Mouse (Mus musculus): ENCODE data around the gene Nedd9. TPM values are rescaled to one million over a fixed set of nuclear protein-coding genes. Genes with fewer than 3 reads are reported as not detected.

Gene Nedd9
- polyA plus RNA-seq, 1 experiment from 2014 or later = 16.4 TPM

DNA sequence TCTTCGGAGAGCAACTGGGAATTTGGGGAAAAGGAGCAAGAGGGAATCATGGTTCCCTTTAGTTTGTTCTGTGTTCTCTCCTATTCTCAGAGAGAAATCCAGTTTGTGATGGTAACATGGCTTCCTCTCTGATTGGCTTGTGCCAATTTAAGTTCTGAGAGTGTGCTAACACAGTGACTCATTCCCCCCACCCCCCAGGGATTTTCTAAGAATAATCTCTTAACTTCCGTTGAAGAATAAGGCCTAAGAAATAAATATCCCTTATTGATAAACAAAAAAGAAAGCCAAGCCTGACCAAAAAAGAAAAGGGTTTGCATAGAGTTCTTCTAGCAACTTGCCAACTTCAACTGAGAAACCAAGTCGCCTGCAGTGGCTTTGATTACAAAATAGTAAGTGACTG, 86.9 kb downstream of the Nedd9 start:
- peaks cover 8% of the 10 kb centered on the region; the same call in 1 of the 2 replicates for H3K4me1 ChIP-seq
- ATAC-seq (ENCODE audit: low FRiP score, low read depth) = no peak
- no peak overlapping the region for H3K4me3 ChIP-seq
- no peaks in the 10 kb centered on the region for H3K9me3 ChIP-seq
- H3K9ac ChIP-seq (replicated peaks) = no peak overlapping the region
- no peak overlapping the region for H3K4me2 ChIP-seq (replicated peaks)
- H3K27me3 ChIP-seq = no peaks in the 10 kb centered on the region
- no peak overlapping the region for H3K27ac ChIP-seq (replicated peaks)
- H3K36me3 ChIP-seq = no peaks in the 10 kb centered on the region
- 79% methylated on average over 3 of the region's 3 CpGs for WGBS

DNA sequence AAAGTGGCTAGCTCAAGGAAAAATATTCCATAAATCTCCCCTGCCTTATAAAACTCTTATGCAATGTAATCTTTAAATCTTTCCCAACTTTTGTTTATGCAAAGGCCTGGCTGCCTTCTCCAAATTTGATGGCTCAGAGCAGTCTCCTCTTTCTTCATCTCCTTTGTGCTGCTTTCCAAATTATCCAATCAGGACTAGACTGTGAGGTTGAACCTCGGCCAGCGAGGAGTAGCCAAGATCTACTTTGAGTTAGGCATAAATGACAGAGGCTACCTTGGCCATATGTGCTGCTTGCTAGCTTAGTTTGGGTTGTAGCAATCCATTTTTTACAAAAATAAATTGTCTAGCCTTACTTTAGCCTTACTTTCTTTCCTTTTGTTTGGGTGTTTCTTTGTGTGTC, 95.0 kb downstream of the Nedd9 start:
- no peaks in the 10 kb centered on the region for H3K27me3 ChIP-seq
- H3K27ac ChIP-seq (replicated peaks) = no peak overlapping the region
- H3K4me2 ChIP-seq (replicated peaks) = no peak overlapping the region
- no peaks in the 10 kb centered on the region for H3K9me3 ChIP-seq
- no peak overlapping the region for H3K9ac ChIP-seq (replicated peaks)
- ATAC-seq (ENCODE audit: low FRiP score, low read depth) = no peak
- H3K4me1 ChIP-seq = no peaks in the 10 kb centered on the region
- H3K4me3 ChIP-seq = no peak overlapping the region
- no peaks in the 10 kb centered on the region for H3K36me3 ChIP-seq
- 95% methylated on average over 2 of the region's 2 CpGs for WGBS

DNA sequence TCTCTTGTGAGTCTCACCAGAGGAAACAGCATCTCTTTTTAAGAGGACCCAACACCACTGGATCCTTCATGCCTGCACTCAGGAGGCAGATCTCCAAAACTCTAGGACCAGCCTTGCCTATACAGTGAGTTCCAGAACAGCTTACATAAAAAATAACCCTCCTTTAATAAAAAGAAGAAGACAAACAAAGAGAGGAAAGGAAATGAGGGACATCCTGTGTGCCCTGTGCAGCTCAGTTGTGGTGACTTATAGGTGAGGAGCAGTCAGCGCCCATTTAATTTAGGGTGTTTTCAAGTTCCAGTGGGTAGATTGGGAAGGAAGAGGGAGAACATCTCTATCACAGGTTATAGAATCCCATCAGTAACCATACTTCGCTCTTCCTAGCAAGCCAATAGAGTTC, 96.5 kb downstream of the Nedd9 start:
- no peak for ATAC-seq (ENCODE audit: low FRiP score, low read depth)
- Histone ChIP-seq H3K27ac (replicated peaks) (no peak overlapping the region), H3K36me3 (no peaks in the 10 kb centered on the region), H3K4me1 (no peaks in the 10 kb centered on the region), H3K4me3 (no peak overlapping the region), H3K9ac (replicated peaks) (no peak overlapping the region), H3K27me3 (no peaks in the 10 kb centered on the region), H3K9me3 (no peaks in the 10 kb centered on the region), H3K4me2 (replicated peaks) (no peak overlapping the region)
- WGBS = 95% methylated on average over 2 of the region's 2 CpGs

DNA sequence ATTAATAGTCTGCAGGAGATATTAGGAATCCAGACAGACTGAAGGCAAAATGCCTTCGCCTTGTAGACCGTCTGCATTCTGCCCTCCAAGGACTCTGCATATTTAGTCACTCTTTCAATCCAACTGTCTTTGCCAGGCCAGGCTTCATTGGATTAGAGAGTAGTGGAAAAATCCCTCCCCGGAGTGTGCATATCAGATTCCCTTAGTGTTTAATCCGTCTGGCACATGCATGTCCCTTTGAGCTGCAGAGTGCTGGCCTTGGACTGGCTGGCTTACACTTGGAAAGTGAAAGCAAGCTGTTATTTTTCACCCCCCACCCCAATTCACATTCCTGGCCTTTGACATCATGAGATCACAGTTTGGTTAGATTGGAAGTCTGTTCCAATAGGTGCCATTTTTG, 100.6 kb downstream of the Nedd9 start:
- ATAC-seq (ENCODE audit: low FRiP score, low read depth) = no peak
- Histone ChIP-seq H3K4me1 (no peaks in the 10 kb centered on the region), H3K4me3 (no peak overlapping the region), H3K27me3 (no peaks in the 10 kb centered on the region), H3K4me2 (replicated peaks) (no peak overlapping the region), H3K27ac (replicated peaks) (no peak overlapping the region), H3K9me3 (no peaks in the 10 kb centered on the region), H3K36me3 (no peaks in the 10 kb centered on the region), H3K9ac (replicated peaks) (no peak overlapping the region)
- WGBS = 46% methylated on average over 4 of the region's 4 CpGs

DNA sequence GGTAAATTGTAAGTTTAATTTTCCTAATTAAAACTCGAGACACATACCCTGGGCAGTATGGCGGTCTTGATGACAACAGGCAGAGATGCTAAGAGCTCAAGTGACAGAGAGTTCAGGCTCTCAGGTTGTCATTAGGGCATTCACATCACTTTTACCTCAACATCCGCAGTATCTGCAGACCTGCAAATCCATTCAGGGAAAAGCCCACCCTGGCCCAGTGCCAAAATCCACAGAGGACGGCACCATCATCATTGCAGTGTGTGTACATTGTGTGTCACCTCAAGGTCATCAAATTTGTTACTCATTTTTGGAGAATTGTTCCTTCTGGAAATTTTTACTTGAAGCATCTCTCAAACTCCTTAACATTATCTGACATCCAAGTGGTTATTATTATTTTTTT, 102.3 kb downstream of the Nedd9 start:
- H3K36me3 ChIP-seq = no peaks in the 10 kb centered on the region
- no peak overlapping the region for H3K4me2 ChIP-seq (replicated peaks)
- no peaks in the 10 kb centered on the region for H3K4me1 ChIP-seq
- no peak overlapping the region for H3K27ac ChIP-seq (replicated peaks)
- no peak overlapping the region for H3K4me3 ChIP-seq
- H3K9ac ChIP-seq (replicated peaks) = no peak overlapping the region
- ATAC-seq (ENCODE audit: low FRiP score, low read depth) = no peak
- 82% methylated on average over 4 of the region's 4 CpGs for WGBS
- no peaks in the 10 kb centered on the region for H3K9me3 ChIP-seq
- no peaks in the 10 kb centered on the region for H3K27me3 ChIP-seq

DNA sequence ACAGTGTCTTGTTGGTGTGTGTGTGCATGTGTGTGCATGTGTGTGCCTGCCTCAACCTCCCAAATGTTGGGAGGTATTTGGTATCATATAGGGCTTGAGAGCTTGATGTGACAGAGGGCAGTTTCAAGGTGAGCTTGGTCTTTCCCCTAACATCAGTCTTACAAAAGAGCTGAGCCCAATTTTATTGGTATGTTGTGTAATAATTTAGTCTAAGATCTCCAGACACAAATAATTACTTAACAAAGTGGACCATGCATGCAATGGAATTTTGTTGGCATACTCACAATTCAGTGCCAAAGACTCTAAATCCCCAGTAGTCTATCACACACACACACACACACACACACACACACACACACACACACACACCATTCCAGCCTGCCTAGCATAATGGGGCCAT, 104.5 kb downstream of the Nedd9 start:
- Histone ChIP-seq H3K4me3 (no peak overlapping the region), H3K36me3 (no peaks in the 10 kb centered on the region)
- no peak for ATAC-seq (ENCODE audit: low FRiP score, low read depth)

DNA sequence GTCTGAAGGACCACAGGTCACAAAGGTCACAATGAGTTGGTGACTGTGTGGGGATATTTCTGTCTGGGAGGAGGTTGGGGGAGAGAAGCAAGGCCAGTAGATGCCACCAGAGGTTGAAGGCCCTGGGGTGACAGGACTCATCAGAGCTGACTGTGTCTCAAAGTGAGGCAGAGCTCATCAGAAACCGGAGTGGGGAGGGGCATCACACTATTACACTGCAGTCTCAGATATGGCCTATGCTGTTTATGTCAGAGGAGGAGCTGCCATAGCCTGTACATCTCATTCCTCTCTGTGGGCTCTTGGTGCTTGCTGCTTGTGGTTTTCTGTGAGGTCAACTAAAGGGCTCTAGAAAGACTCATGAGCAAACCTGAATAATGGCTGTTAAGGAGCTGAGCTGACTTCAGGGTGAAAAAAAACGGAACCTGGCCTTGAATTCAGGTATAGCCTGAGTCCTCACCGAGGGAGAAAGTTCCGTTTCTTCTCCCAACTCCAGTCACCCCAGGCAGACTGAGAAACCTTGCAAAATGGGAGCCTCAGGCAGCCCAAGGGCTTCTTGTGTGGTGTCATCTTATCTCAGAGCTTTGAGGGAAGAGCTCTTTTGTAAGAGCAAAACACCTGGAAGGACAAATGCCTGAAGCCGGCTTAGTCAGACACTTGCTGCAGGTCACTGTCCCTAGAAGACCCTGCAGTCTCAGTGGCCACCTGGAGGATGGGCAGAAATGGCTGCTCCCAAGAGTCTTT, 105.2 kb downstream of the Nedd9 start:
- H3K27me3 ChIP-seq = no peaks in the 10 kb centered on the region
- no peak overlapping the region for H3K9ac ChIP-seq (replicated peaks)
- H3K36me3 ChIP-seq = no peaks in the 10 kb centered on the region
- no peak overlapping the region for H3K4me2 ChIP-seq (replicated peaks)
- WGBS = 89% methylated on average over 5 of the region's 5 CpGs
- no peak overlapping the region for H3K27ac ChIP-seq (replicated peaks)
- no peaks in the 10 kb centered on the region for H3K4me1 ChIP-seq
- no peak overlapping the region for H3K4me3 ChIP-seq
- H3K9me3 ChIP-seq = no peaks in the 10 kb centered on the region
- ATAC-seq (ENCODE audit: low FRiP score, low read depth) = no peak

More for the DNA sequence above, 104.5 kb downstream of the Nedd9 start:
- no peak overlapping the region for H3K4me2 ChIP-seq (replicated peaks)
- no peaks in the 10 kb centered on the region for H3K9me3 ChIP-seq
- H3K27ac ChIP-seq (replicated peaks) = no peak overlapping the region
- no peaks in the 10 kb centered on the region for H3K4me1 ChIP-seq
- H3K9ac ChIP-seq (replicated peaks) = no peak overlapping the region
- H3K27me3 ChIP-seq = no peaks in the 10 kb centered on the region

DNA sequence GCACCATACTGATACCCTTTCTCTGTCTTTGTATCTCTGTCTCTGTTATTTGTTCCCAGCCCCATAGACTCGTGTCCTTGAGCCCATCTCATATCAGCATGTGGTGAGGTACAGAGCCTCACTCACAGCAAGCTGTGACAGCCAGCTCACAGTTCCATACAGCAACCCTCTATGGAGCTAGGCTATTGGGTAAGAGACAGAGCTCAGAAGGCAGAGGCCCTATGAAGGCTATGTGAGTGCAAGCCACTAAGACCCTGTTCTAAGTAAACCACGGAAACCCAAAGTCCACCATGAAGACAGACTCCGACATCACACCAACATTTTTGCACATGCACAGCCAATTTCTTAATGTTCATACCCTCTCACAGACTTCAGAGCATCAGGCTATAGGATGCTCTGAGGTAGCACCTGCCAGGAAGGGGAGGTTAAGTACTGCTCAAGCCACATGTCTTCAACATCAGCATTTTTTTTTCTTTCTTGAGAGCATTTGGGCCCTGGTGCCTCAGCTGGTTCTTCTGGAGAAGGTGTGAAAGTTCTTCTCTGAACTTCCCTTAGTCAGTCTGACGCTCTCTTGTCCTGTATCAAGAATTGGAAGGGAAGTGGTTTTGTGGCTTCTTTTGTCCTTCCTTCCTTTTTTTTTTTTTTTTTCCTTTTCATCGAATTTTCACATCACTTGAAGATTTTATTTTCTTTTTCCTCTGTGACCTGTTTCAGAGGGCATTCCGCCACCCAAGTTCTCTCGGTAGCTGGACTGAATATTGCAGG, 105.9 kb downstream of the Nedd9 start:
- Histone ChIP-seq H3K9me3 (no peaks in the 10 kb centered on the region), H3K4me2 (replicated peaks) (no peak overlapping the region), H3K27ac (replicated peaks) (no peak overlapping the region), H3K4me1 (no peaks in the 10 kb centered on the region), H3K4me3 (no peak overlapping the region), H3K36me3 (no peaks in the 10 kb centered on the region), H3K27me3 (no peaks in the 10 kb centered on the region), H3K9ac (replicated peaks) (no peak overlapping the region)
- no peak for ATAC-seq (ENCODE audit: low FRiP score, low read depth)
- WGBS = 79% methylated on average over 7 of the region's 7 CpGs

DNA sequence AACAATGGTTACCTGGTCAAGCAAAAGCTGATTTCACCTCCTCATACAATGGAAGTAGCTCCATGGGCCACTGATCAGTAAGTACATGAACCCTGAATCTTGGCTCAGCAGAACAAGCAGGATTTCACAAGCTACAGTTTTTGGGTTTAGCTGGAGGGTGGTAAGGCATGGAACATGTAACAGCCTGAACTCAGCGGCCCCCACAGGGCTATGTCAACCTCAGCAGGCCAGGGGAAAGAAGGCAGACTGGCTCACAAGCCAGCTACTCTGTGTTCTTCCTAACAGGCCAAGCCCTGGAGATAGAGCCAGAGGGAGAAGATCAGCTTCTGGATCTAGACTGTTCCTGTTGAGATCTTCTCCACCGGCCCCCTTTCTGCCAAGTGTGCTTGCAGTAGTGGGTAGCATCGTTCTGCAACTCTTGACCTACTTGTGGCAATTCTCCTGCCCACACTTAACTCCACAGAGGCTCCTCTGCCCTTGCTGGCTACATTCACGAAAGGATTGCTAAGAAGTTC, 107.2 kb downstream of the Nedd9 start:
- Histone ChIP-seq H3K9ac (replicated peaks) (no peak overlapping the region), H3K4me3 (no peak overlapping the region), H3K4me1 (peaks cover 5% of the 10 kb centered on the region; the same call in 1 of the 2 replicates), H3K27me3 (no peaks in the 10 kb centered on the region), H3K9me3 (no peaks in the 10 kb centered on the region), H3K4me2 (replicated peaks) (no peak overlapping the region), H3K36me3 (no peaks in the 10 kb centered on the region), H3K27ac (replicated peaks) (no peak overlapping the region)
- no peak for ATAC-seq (ENCODE audit: low FRiP score, low read depth)
- WGBS = 92% methylated on average over 4 of the region's 4 CpGs

DNA sequence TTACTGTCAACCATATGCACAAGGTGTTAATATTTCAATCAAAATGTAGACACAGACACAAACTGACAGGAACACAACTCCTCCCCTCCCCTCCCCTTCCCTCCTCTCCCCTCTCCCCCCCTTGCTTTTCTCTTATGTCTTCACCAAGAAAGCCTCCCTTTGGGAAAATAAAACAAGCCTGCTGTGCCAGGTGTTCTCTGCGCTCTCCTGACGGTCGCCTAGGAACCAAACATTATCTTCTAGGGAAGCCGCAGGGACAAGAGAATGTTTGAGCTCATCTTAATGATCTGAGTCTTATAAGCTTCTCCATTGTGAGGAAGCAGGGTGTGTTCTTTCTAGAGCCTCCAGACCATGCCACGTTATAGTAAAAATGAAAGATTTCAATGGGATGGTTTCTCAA, 108.7 kb downstream of the Nedd9 start:
- Histone ChIP-seq H3K27me3 (no peaks in the 10 kb centered on the region), H3K36me3 (no peaks in the 10 kb centered on the region), H3K4me3 (no peak overlapping the region), H3K9me3 (no peaks in the 10 kb centered on the region), H3K9ac (replicated peaks) (no peak overlapping the region), H3K4me1 (peaks cover 5% of the 10 kb centered on the region; the same call in 1 of the 2 replicates), H3K27ac (replicated peaks) (no peak overlapping the region), H3K4me2 (replicated peaks) (no peak overlapping the region)
- ATAC-seq (ENCODE audit: low FRiP score, low read depth) = no peak
- WGBS = 61% methylated on average over 5 of the region's 5 CpGs

DNA sequence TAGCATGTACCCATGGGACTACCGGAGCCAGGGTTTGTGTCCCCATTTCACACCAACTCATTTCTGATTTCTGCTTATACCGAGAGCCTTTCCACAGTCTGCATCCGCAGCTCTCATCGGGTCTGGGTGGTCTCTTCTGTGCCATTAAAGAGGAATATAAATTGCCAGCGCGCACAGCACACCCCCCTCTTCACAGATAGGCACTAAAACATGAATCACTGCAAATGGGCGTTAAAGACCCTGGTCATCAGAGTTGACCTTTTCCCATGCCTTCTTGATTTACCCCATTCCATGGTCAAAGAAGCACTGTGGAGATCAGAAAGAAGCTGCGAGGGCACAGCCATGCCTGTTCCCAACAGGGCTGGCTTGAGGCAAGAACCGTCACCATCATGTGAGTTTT, 109.3 kb downstream of the Nedd9 start:
- Histone ChIP-seq H3K4me1 (peaks cover 9% of the 10 kb centered on the region; the same call in 1 of the 2 replicates), H3K36me3 (no peaks in the 10 kb centered on the region), H3K9ac (replicated peaks) (no peak overlapping the region), H3K4me2 (replicated peaks) (no peak overlapping the region), H3K9me3 (no peaks in the 10 kb centered on the region), H3K27me3 (no peaks in the 10 kb centered on the region), H3K27ac (replicated peaks) (no peak overlapping the region), H3K4me3 (no peak overlapping the region)
- 81% methylated on average over 9 of the region's 9 CpGs for WGBS
- ATAC-seq (ENCODE audit: low FRiP score, low read depth) = no peak

DNA sequence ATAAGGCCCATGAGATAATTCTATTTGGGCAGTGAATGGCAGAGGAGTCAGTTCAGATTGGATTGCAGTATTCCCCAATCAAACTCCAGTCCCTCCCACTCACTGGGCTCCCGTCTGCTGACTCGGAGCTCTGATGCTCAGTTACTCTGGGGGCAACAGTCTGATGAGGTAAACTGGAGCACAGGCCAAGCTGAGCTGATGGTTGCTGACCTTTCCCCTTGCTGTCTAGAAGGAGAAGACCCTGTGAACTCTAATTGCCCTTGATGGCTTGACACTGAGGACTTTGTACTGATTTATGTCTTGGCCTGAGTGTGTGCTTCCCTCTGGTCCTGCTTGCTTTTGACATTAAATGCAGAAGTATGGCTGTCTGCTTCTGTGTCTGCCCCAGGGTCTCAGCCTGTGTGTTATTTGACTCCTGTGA, 110.1 kb downstream of the Nedd9 start:
- Histone ChIP-seq H3K9me3 (no peaks in the 10 kb centered on the region), H3K4me3 (no peak overlapping the region), H3K9ac (replicated peaks) (no peak overlapping the region), H3K4me2 (replicated peaks) (no peak overlapping the region), H3K36me3 (no peaks in the 10 kb centered on the region), H3K4me1 (peaks cover 10% of the 10 kb centered on the region; the same call in 1 of the 2 replicates), H3K27ac (replicated peaks) (no peak overlapping the region), H3K27me3 (no peaks in the 10 kb centered on the region)
- WGBS = 50% methylated on average over 2 of the region's 2 CpGs
- no peak for ATAC-seq (ENCODE audit: low FRiP score, low read depth)
